Mouse (Mus musculus): Measurements from ENCODE around the gene Dennd1a.

- no peak for TF ChIP-seq CTCF (IDR thresholded peaks at IDR 0.05; ENCODE audit: extremely low read depth, insufficient read depth, insufficient read length, insufficient replicate concordance)
- TF ChIP-seq POLR2A (IDR thresholded peaks at IDR 0.05; ENCODE audit: low read depth, low read length): no peak
Observed at GRCm38 (mm10) chr2:38100289-38100688, 186.9 kb downstream of the Dennd1a start.

Measured in spleen, adult 2 months (tissue).